Mouse (Mus musculus) C2C12 (cell line): ENCODE results near the gene Slc39a7. TPM values are rescaled to one million over a fixed set of nuclear protein-coding genes. Genes with fewer than 3 reads are reported as not detected.
A peak's percentile ranks its signal among the peaks of the same experiment; 100 is the strongest.

Experiments used
- H3K27me3 ChIP-seq: one replicate; pipeline ENCODE4 v1.6.1; 2011; ENCODE audit not compliant: control insufficient read depth, insufficient read depth, insufficient read length
- H3K36me3 ChIP-seq: one replicate; pipeline ENCODE4 v1.6.1; 2011; ENCODE audit not compliant: control insufficient read depth, insufficient read depth
- H3K4me3 ChIP-seq: one replicate; pipeline ENCODE4 v1.5.1; 2011; ENCODE audit warnings: mild to moderate bottlenecking, control low read depth; ENCODE audit not compliant: poor library complexity, insufficient read depth, severe bottlenecking
- H3K79me2 ChIP-seq: one replicate; pipeline ENCODE4 v1.6.1; 2011; ENCODE audit not compliant: control insufficient read depth, insufficient read depth
- H3K79me3 ChIP-seq: one replicate; pipeline ENCODE4 v1.6.1; 2011; ENCODE audit warnings: low read depth, control low read depth
- H3ac ChIP-seq: one replicate; pipeline ENCODE3; 2011; ENCODE audit warnings: low read depth; ENCODE audit not compliant: control insufficient read depth, insufficient read length
- CEBPB ChIP-seq: IDR thresholded peaks from one replicate; pipeline ENCODE4 v1.6.1; 2011; ENCODE audit warnings: low read depth, mild to moderate bottlenecking, control low read depth, moderate library complexity
- CTCF ChIP-seq: IDR thresholded peaks from one replicate; pipeline ENCODE4 v1.5.1; 2011; ENCODE audit not compliant: control insufficient read depth, insufficient read depth, insufficient read length
- FOSL1 ChIP-seq: IDR thresholded peaks from one replicate; pipeline ENCODE4 v1.8.0; 2011; ENCODE audit warnings: mild to moderate bottlenecking, low read length; ENCODE audit not compliant: poor library complexity, insufficient read depth, severe bottlenecking
- MAX ChIP-seq: IDR thresholded peaks from one replicate; pipeline ENCODE4 v1.6.1; 2011; ENCODE audit warnings: mild to moderate bottlenecking, control low read depth
- MYOD1 ChIP-seq: IDR thresholded peaks from one replicate; pipeline ENCODE4 v1.6.1; 2011; ENCODE audit warnings: low read depth; ENCODE audit not compliant: control insufficient read depth, insufficient read length
- MYOG ChIP-seq: IDR thresholded peaks from one replicate; pipeline ENCODE4 v1.6.1; 2011; ENCODE audit not compliant: control insufficient read depth, insufficient read length; ENCODE audit errors: extremely low read depth
- USF1 ChIP-seq: IDR thresholded peaks from one replicate; pipeline ENCODE4 v1.6.1; 2011; ENCODE audit warnings: low read depth, mild to moderate bottlenecking, control low read depth, moderate library complexity
- polyA plus RNA-seq: library from polyadenylated mRNA; unstranded; fragments of >200 nt; fragmentation: generic; extraction: Trizol; gene quantifications from one replicate; pipeline ENCODE4 v1.2.1, GENCODE M21; 2012; ENCODE audit warnings: missing spikeins

Gene Slc39a7
- polyA plus RNA-seq, 1 experiment: 175 TPM

DNA sequence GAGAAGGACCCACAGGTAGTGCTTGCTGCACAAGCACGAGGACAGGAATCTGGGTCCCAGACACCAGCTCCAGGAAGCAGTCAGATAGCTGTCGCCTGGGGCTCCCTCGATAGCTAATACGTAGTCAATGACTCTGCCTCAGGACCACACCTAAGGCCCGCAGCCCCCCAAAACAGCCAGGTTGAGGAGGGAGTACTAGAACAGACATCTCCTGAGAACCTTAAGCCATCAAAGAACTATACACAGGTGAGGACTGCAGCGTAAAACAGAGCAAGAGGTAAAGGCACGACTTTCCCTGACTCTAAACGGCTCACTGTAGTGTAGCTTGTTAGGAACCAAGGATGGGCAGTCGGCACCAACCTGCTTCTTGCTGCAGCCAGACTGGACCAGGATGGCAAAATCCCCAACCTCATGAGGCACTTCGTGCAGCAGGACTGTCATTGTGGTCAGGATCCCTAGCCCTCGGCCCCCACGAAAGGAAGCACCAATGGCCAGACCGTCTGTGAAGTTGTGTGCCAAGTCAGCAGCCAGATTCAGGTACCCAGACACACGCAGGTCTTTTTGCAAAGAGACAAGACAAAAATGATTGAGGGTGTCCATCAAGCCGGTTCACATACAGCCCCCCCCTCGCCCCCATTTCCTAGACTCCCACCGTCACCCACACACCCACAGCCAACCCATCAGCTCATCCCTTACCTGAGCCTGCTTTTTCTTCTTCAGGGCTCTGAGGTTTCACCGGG is 2.2 kb downstream of the Slc39a7 start:
- H3K4me3 ChIP-seq: peak overlapping the region; percentile 96
- H3K27me3 ChIP-seq: no peaks in the 10 kb centered on the region
- H3K79me3 ChIP-seq: peaks cover 32% of the 10 kb centered on the region
- H3ac ChIP-seq: no peak overlapping the region
- TF ChIP-seq MYOD1: no peak
- TF ChIP-seq MYOG: no peak
- no peak for TF ChIP-seq FOSL1
- no peak for TF ChIP-seq CTCF
- no peak for TF ChIP-seq USF1
- TF ChIP-seq MAX: no peak
- no peak for TF ChIP-seq CEBPB
- H3K36me3 ChIP-seq: peaks cover 24% of the 10 kb centered on the region
- H3K79me2 ChIP-seq: peaks cover 54% of the 10 kb centered on the region

DNA sequence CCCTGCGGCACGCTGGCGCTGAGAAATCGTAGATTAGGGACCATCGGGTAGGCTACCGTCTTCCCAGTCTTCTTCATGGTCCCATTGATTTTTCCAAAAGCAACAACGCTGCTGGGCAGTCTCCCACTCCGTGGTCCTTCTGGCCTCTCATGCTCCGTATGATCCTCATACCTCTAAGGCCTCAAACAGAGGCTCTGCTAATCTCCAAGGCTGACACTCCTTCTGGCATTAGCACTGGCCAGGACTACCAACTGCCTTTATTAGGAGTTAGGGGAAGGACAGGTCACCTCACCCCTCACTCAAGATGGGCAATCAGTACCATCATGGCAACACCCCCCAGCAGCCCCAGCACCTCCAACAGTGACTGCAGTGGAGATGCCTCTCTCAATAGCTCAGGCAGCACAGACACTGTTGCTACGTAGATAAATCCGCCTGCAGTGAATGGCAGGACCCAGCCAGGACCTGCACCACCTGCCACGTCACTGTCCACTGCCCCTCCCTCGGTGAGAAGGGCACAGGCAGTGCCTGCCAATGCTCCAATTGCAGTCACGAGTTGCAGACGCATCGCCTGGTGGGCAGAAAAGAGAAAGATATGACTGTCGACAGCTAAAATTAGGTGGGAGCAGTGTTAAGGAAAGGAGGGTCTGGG is 2.9 kb downstream of the Slc39a7 start:
- no peak overlapping the region for H3ac ChIP-seq
- no peak overlapping the region for H3K4me3 ChIP-seq
- no peaks in the 10 kb centered on the region for H3K27me3 ChIP-seq
- peaks cover 48% of the 10 kb centered on the region for H3K79me2 ChIP-seq
- TF ChIP-seq CEBPB (no peak), USF1 (no peak), MYOG (no peak), CTCF (no peak), FOSL1 (no peak), MAX (no peak), MYOD1 (no peak)
- H3K79me3 ChIP-seq: peaks cover 32% of the 10 kb centered on the region
- H3K36me3 ChIP-seq: peaks cover 24% of the 10 kb centered on the region

DNA sequence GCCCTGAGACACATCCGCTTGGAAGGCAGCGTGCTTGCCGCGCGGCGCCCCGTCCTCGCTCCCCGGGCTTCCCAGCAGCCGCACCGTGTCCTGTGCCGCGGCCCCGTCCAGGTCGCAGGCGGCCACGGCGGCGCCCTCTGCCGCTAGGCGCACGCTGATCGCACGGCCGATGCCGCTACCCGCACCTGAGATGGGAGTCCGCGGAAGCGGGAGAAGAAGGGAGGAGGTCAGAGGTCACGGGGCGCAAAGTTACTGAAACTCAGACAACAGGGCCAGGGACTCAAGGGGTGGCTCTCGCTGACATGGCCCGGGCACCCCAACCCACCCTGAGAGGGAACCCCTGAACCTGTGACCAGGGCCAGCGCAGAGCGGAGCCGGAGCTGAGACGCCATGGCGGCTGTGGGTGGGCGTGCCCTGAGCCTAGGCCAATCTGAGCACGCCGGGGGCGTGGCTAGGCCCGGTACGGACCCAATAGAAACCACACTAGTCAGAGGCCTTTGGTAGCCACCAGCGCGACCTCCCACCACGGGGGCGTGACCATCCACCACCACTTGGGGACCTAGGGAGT is 3.7 kb downstream of the Slc39a7 start, which contains the start of gene H2-Ke6:
TSS of gene H2-Ke6 (minus strand) at position 405 of the 568 bp plus-strand sequence.
- Histone ChIP-seq H3ac (peak within 1 kb of the TSS; percentile 78), H3K36me3 (peaks cover 24% of the 10 kb centered on the region), H3K79me2 (peaks cover 39% of the 10 kb centered on the region), H3K27me3 (no peaks in the 10 kb centered on the region), H3K4me3 (peak within 1 kb of the TSS; percentile 38), H3K79me3 (peaks cover 29% of the 10 kb centered on the region)
- TF ChIP-seq MAX (peak; percentile 45), FOSL1 (no peak), CTCF (peak; percentile 55), MYOD1 (no peak), CEBPB (no peak)

DNA sequence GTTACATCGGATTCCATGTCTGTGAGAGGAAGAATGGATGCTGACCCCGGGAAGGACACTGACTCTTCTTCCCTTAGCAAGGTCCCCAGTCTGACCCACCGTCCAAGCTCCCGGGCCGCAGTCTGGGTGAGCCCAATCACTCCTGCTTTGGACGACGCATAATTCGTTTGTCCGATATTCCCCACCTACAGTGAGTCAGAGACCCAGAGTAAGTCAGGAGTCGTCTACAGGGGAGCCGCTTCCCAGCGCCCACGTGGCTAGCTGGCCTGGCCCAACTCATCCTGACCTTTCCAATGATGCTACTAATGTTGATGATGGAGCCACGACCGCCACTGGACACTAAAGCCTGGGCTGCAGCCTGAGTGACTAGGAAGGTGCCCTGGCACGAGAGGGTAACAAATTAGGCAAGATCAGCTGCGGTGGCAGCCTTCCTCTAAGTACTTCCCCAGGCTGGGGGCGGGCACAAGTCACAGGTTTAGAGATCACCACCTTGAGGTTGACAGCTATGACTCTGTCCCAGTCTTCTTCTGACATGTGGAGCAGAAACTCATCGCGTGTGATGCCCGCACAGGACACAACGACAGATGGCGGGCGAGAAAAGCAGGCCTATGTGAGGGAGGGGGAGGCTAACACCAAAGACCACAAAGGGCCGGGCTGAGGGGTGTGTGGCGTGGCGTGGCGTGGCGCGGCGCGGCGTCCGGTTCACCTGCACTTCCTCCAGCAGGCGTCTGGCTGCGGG is 4.4 kb downstream of the Slc39a7 start:
- peaks cover 32% of the 10 kb centered on the region for H3K79me2 ChIP-seq
- peaks cover 26% of the 10 kb centered on the region for H3K79me3 ChIP-seq
- peak overlapping the region; percentile 78 for H3ac ChIP-seq
- peak; percentile 19 for TF ChIP-seq USF1
- no peak for TF ChIP-seq CEBPB
- peak overlapping the region; percentile 38 for H3K4me3 ChIP-seq
- peaks cover 24% of the 10 kb centered on the region for H3K36me3 ChIP-seq
- H3K27me3 ChIP-seq: no peaks in the 10 kb centered on the region

DNA sequence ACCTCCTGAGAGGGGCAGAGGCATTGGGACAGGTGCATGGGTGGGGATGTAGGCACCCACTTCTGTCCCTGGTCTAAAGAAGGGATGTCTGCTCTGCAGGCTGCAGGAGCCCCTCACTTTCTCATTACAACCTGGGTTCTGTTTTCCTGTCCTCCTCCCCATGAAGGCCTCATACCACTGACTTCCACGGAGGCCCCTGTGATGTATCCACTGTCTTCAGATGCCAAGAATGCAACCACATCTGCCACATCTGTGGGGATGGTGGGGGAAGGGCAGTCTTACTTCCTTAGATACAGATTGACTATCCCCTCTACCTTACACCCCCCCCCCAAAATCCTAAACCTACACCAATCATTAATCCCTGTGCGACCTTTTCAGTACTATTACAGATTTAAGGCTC is 5.3 kb downstream of the Slc39a7 start:
- Histone ChIP-seq H3K4me3 (no peak overlapping the region), H3ac (no peak overlapping the region), H3K36me3 (peaks cover 24% of the 10 kb centered on the region), H3K79me3 (peaks cover 24% of the 10 kb centered on the region), H3K27me3 (no peaks in the 10 kb centered on the region), H3K79me2 (peaks cover 30% of the 10 kb centered on the region)
- TF ChIP-seq CEBPB (no peak), FOSL1 (no peak)
